Mouse (Mus musculus) ES-E14 (cell line): ENCODE measurements around the gene Col4a2.

Experiments used
- MAFK ChIP-seq: IDR thresholded peaks from 2 replicates; pipeline ENCODE4 v1.6.1; 2014; ENCODE audit warnings: mild to moderate bottlenecking, low read depth, low read length, inconsistent platforms; ENCODE audit not compliant: insufficient read depth
- ZC3H11A ChIP-seq: IDR thresholded peaks from 2 replicates; pipeline ENCODE4 v1.6.1; 2012; ENCODE audit warnings: low read depth, mild to moderate bottlenecking, inconsistent platforms, low read length, borderline replicate concordance
- ZNF384 ChIP-seq: IDR thresholded peaks from 2 replicates; pipeline ENCODE4 v1.6.1; 2012; ENCODE audit warnings: low read depth, low read length, inconsistent platforms

DNA sequence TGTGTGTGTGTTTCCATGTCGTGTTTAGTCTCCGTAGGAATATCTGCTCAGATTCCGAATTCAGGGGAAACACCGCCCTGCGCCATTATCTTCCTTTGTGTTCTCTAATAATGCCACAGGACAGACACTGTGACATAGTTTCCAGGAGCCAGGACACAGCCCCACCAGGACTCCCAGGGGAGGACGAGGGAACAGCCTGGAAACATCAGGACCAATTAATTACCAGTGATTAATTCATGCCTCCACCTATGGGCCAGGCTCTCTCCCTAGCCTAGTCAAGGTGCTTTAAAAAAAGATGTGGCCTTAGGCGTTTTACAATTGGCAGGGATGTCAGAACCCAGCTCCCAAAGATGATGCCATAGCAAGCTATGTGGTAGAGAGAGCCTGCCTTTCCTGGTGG is 5.2 kb upstream of the Col4a2 start:
- TF ChIP-seq ZC3H11A = no peak
- TF ChIP-seq ZNF384 = no peak
- no peak for TF ChIP-seq MAFK
